Mouse (Mus musculus): Measurements from ENCODE around the gene Olfr27.

Olfr27 gene

DNA sequence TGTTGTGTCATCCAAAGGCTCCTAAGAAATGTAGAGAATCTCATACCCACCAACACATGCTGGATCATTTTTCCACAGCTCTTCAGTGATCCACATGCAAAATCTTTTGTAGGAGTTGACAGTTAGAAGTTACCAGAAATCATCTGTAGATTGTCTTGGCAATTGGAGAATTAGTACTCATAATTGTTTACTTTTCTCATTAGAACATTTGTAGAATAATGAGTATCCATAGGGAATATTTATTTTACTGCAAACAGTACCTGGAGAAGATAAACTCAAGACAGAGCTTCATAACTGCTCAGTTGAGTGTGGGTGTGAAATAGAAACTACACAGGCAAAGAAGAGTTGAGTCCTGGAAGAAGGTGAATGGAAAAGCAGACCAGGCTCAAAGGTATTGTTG is at the start of gene Olfr27:
Olfr27 (plus strand) TSS at position 301 of the 400 bp plus-strand sequence.
- POLR2A ChIA-PET: no interaction called here
- CTCF ChIA-PET: no interaction called here

DNA sequence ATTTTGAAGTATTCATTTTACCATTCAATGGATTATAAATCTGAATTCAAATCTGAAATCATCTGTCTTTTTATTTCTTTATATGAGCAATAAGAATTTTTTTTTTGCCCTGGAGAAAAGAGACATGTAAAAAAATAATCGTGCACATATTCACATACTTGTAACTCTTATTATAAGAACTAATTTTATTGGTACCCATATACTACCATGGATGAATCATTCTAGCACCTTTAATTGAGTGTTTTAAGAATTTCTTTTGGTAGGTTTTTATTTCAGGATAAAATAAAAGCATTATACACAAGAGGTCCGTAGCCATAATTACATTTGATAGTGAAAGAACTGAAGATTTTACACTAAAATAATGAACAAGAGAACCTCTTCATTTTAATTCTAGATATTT is 49.1 kb upstream of the Olfr27 start, which contains the start of gene Olfr938:
Olfr938 (minus strand) TSS at position 101 of the 400 bp plus-strand sequence.
- ChIA-PET POLR2A (no interaction called here), CTCF (no interaction called here)

DNA sequence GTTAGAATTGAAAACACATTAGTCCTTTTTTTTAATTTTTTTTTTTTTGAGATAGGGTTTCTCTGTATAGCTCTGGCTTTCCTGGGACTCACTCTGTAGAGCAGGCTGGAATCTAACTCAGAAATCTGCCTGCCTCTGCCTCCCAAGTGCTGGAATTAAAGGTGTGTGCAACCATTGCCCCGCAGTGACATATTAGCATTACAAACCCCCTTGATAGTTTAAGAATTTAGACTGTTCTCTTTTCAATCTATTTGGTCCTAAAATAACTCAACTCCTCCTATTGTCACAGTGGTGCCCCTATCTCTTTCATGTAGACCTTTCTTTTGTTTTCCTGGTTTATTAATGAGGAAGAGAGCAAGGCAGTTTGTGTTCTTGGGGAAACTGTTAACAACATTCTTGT is 605 bp upstream of the Olfr27 start:
- POLR2A ChIA-PET: no interaction called here

DNA sequence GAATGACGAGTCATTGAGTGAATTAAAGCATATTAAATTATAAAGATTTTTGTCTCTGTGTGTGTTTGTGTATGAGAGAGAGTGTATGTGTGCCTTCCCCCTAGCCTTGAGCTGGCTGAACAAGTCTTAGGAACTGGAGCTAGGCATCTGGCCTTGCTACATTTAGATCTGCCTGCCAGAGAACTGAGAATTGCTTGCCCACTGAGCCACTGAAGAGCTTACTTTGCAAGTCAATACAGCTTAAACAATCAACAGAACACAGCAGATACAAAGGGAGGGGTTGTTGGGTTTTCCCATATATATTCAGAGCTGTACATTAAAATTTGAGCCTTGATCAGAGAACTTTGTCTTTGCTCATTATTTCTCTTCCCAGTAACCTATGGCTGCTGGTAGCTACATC is 24.5 kb downstream of the Olfr27 start:
- CTCF ChIA-PET: interaction anchor here in 2 of 4 experiments (0.6 to 0.7 kb wide), 2 partner anchors 217 to 242 kb away, joined by 5 read pairs; no protein-coding TSS in a partner anchor
- POLR2A ChIA-PET: interaction anchor here in 1 of 4 experiments (0.7 kb wide), 1 partner anchor 745 kb away, joined by 7 read pairs; no protein-coding TSS in a partner anchor

More for the DNA sequence above, 605 bp upstream of the Olfr27 start:
- CTCF ChIA-PET: interaction anchor here in 1 of 4 experiments (0.6 kb wide), 1 partner anchor 28 kb away, joined by 3 read pairs; no protein-coding TSS in a partner anchor

DNA sequence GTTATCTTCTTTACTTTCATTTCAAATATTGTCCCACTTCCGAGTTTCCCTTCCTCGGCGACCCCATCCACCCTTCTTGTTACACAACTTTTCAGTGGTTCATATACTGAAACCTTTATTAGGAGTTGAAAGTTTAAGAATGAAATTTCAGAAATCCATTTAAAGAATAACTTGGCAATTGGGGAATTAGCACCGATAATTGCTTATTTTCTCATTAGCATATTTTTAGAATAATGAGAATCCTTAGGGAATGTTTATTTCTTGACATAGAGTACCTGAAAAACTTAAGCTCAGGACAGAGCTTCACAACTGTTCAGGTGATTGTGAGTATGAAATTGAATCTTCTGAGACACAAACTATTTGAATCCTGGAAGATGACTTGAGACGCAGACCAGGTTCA is 38.1 kb downstream of the Olfr27 start, which contains the start of gene Olfr943:
Olfr943 (plus strand) TSS at position 301 of the 400 bp plus-strand sequence.
- ChIA-PET POLR2A (no interaction called here), CTCF (no interaction called here)
